Mouse (Mus musculus) left cerebral cortex, adult 18-20 months (tissue): ENCODE data around the gene Krtap9-3. TPM values are rescaled to one million over a fixed set of nuclear protein-coding genes. Genes with fewer than 3 reads are reported as not detected.

Experiments used
- DNase-seq, 2 experiments: peaks; one replicate each; pipeline ENCODE4 v3.0.0; 2021 to 2022; ENCODE audit warnings: low spot score in 2 of 2, mixed read lengths in 1 of 2
- total RNA-seq, 2 experiments: library from RNA; stranded (reverse); gene quantifications; 2 replicates each; pipeline ENCODE4 v1.2.3; 2021

Gene Krtap9-3
- total RNA-seq, 2 experiments from 2014 or later = not detected

DNA sequence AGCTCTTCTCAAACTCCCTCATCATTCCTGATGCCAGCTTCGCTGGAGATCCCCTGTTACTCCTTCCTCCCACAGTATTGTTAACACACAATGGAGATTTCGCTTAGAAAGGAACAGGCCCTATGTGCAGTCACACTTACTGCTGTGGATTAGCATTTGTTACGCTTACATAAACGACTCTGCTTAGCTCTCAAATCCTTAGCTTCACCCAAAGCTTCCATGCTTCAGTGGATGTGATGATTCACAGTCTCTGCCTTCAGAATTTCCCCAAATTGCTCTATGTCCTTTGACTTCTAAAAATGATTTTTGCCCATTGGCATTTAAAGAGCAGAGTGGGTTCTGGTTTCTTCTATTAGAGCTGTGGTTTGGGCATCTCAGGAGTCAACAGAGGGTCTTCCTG, 24.7 kb downstream of the Krtap9-3 start:
- DNase-seq = peak in 1 of 2 experiments; percentile 31

DNA sequence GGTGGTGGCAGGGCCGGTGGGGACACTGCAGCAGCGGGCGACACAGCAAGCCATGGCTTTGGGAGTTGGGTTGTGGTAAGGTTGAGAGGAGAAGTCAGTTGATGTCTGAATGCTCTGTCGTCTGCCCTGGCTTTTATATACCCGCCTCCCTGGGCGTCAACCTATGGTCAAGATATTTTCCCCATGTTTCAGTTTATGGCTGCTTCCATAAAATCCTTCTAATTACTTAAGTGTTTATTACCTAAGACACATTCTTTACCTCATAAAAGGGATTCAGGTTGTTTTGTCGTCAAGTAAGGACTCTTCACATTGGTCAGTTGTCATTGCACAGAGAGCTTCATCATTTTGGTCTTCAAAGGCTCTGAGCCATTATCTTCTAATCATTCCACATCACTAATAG, 31.4 kb downstream of the Krtap9-3 start, which contains the start of gene Krtap3-1:
Krtap3-1 (minus strand) TSS at position 101 of the 400 bp plus-strand sequence.
- no peak for DNase-seq

DNA sequence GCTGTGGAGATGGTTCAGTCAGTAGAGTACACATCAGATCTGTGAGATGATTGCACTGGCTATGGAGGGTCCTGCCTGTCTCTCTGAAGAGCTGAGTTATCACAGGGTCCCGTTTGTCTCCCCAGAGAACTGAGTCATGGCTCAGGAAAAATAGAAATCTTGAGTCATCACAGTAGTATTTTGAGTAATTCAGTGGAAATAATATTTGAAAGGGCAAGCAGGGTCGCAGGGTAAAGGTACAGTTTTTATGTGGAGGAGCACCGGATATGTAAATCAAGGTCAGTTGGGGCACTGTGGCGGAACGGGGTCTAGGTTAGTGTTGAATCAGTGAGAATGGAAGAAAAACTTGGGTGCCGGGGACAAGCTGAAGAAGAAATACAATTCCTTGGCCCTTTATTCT, 35.3 kb downstream of the Krtap9-3 start:
- no peak for DNase-seq

DNA sequence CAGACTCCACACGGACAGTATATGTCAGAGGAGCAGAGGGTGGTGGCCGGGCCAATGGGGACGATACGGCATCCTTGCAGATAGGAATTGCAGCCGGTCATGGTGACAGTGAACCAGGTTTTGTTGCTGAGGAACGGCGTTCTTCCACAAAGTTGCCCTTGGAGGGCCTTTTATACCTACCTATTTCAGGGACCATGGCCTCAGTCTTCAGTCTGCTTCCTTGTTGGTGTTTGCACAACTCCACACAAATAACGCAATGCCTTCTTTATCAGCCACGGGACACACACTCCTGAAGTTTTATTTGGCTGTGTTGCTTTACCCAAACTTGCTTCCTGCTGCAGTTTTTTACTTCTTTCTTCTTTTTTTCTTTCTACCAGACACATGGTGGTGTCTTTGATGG, 38.5 kb downstream of the Krtap9-3 start, which contains the start of gene Gm11939:
Gm11939 (minus strand) TSS at position 101 of the 400 bp plus-strand sequence.
- DNase-seq = no peak

DNA sequence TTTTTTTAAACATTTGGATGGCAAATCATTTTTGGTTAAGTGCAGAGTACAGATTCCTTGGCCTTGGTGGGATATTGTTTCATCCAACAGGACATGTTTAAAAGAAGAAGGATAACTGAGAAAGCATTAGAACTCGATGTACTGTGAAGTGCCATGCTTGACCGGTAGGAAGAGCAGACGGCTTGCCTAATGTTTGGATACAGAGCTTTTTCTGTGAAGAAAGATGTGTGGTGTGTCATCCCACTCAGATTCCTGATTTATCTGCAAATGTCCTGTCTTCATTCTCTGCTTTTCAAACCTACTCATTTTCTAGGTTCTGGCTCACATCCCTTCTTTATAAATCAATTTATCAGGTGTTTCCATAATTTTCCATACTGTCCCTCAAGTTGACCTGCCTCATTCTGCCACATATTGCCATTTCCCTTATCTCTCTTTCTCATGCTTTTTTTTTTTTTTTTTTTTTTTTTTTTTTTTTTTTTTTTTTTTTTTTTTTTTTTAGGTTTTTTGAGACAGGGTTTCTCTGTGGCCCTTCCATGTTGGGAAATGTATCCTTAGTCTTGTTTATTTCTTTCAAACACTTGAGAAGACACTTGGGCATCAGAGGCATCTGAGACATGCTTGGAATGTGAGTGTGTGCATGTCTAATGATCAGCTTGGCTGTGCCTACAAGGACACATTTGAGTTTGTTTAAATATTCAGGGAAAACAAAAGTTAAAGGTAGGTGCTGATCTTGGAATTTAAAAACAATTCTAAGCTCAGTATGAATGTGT, 39.7 kb downstream of the Krtap9-3 start:
- DNase-seq = no peak

DNA sequence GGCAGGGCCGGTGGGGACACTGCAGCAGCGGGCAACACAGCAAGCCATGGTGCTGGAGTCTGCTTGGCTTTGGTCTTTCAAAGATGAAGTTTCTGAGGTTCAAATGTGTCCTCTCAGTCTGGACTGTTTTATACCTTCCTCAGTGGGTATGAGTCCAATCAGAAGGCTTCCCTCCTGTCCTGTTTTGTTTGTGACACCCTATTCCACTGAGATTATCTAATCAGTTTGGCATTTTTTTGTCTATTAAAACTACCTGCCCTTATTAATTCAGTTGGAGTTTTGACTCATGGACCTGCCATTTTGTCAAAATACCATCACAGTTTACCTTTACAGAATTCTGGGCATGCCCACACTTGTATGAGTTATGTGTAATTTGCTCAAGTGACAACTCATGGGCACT, 41.2 kb downstream of the Krtap9-3 start, which contains the start of gene Krtap3-2:
Krtap3-2 (minus strand) TSS at position 101 of the 400 bp plus-strand sequence.
- no peak for DNase-seq

DNA sequence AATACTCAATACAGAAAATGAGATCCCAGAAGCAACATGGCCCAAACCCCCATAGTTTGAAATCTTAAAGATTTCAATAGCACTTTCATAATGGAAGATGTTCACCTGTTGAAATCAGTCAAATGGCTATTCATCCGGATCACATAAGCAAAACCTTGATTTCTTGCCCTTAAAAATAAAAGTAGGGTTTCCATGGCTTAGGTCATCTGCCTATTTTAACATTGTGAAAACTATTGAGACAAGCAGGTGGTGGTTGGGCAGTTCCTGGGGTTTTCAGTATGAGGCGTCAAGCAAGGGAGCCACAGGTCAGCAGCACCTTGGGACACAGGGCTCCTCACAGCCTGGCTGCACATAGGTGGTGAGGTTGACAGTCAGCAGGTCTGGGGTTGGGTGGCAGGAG, 41.7 kb downstream of the Krtap9-3 start:
- no peak for DNase-seq

DNA sequence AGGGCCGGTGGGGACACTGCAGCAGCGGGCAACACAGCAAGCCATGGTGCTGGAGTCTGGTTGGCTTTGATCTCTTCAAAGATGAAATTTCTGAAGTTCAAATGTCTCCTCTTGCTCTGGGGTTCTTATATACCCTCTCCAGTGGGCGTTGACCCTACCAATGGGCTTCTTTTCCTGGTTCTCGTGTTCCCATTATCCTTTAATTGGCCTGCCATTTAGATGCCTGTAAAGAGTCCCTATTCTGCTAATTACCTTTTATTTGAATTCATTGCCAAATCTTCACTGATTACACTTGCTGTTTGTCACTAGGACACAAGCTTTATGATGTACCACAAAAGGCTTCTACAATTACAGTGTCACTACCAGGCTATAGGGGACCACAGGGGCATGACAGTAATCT, 47.1 kb downstream of the Krtap9-3 start, which contains the start of gene Krtap3-3:
Krtap3-3 (minus strand) TSS at position 101 of the 400 bp plus-strand sequence.
- no peak for DNase-seq

DNA sequence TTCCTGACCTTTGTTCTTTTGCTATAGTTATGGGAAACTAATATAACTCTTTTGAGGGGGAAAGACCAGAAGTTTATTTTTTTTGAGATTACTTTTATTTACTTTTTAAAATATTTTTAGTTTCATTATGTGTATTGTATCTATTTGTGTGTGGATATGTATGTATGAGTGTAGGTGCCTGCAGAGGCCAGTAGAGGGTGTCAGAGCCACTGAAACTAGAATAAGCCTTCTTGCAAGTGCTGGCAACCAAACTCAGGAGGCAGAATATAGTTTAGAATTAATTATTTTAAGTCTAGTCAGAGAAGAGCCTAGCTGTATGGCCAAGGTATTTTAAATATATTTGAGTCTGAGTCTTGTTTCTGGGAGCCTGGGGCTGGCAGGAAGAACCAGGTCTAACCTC, 50.0 kb downstream of the Krtap9-3 start:
- no peak for DNase-seq

Other genes starting within 250 kb of the Krtap9-3 start
- gene Krt27, start 247.0 kb downstream of the Krtap9-3 start, total RNA-seq = not detected
- not detected for gene Krt28, start 223.2 kb downstream of the Krtap9-3 start, total RNA-seq
- gene Krt10, start 208.7 kb downstream of the Krtap9-3 start, total RNA-seq = 10 to 100 TPM; 11.0 to 12.5 TPM
- gene Krt12, start 175.8 kb downstream of the Krtap9-3 start, total RNA-seq = 10 to 100 TPM; 10.8 to 12.0 TPM
- not detected for gene Krt20, start 160.0 kb downstream of the Krtap9-3 start, total RNA-seq
- gene Krt23, start 105.0 kb downstream of the Krtap9-3 start, total RNA-seq = not detected
- not detected for gene Krt39, start 76.8 kb downstream of the Krtap9-3 start, total RNA-seq
- gene Krt40, start 54.9 kb downstream of the Krtap9-3 start, total RNA-seq = not detected
- gene Krtap3-3, start 47.2 kb downstream of the Krtap9-3 start, total RNA-seq = not detected
- gene Krtap3-2, start 41.3 kb downstream of the Krtap9-3 start, total RNA-seq = not detected
- not detected for gene Gm11939, start 38.6 kb downstream of the Krtap9-3 start, total RNA-seq
- not detected for gene Krtap3-1, start 31.5 kb downstream of the Krtap9-3 start, total RNA-seq
- not detected for gene Krtap1-5, start 17.1 kb downstream of the Krtap9-3 start, total RNA-seq
- gene Krtap1-4, start 14.5 kb downstream of the Krtap9-3 start, total RNA-seq = not detected
- not detected for gene Krtap1-3, start 6.8 kb downstream of the Krtap9-3 start, total RNA-seq
- gene Gm11938, start 5.2 kb upstream of the Krtap9-3 start, total RNA-seq = not detected
- gene Gm11937, start 12.1 kb upstream of the Krtap9-3 start, total RNA-seq = not detected
- not detected for gene Krtap2-4, start 16.7 kb upstream of the Krtap9-3 start, total RNA-seq
- not detected for gene Gm11562, start 22.3 kb upstream of the Krtap9-3 start, total RNA-seq
- gene Krtap4-1, start 30.1 kb upstream of the Krtap9-3 start, total RNA-seq = not detected
- not detected for gene Krtap4-2, start 37.0 kb upstream of the Krtap9-3 start, total RNA-seq
- not detected for gene Krtap4-7, start 46.0 kb upstream of the Krtap9-3 start, total RNA-seq
- not detected for gene Gm11555, start 52.1 kb upstream of the Krtap9-3 start, total RNA-seq
- gene Gm11563, start 60.9 kb upstream of the Krtap9-3 start, total RNA-seq = not detected
- gene Krtap4-6, start 67.9 kb upstream of the Krtap9-3 start, total RNA-seq = not detected
- not detected for gene Gm14190, start 92.6 kb upstream of the Krtap9-3 start, total RNA-seq
- gene Gm14180, start 136.2 kb upstream of the Krtap9-3 start, total RNA-seq = not detected
- not detected for gene Gm11595, start 174.8 kb upstream of the Krtap9-3 start, total RNA-seq
- not detected for gene Krtap4-8, start 182.6 kb upstream of the Krtap9-3 start, total RNA-seq
- gene Krtap4-9, start 187.1 kb upstream of the Krtap9-3 start, total RNA-seq = not detected
- gene Gm11596, start 195.4 kb upstream of the Krtap9-3 start, total RNA-seq = not detected
- gene Gm11569, start 200.8 kb upstream of the Krtap9-3 start, total RNA-seq = not detected
- gene Gm11554, start 206.3 kb upstream of the Krtap9-3 start, total RNA-seq = not detected
- gene Krtap4-13, start 211.8 kb upstream of the Krtap9-3 start, total RNA-seq = not detected
- not detected for gene Gm11564, start 217.6 kb upstream of the Krtap9-3 start, total RNA-seq
- gene 2300003K06Rik, start 240.0 kb upstream of the Krtap9-3 start, total RNA-seq = not detected